Mouse (Mus musculus) embryonic facial prominence, embryonic 10.5 days (tissue): ENCODE results near the gene Pum3. TPM values are rescaled to one million over a fixed set of nuclear protein-coding genes. Genes with fewer than 3 reads are reported as not detected.

ENCODE experiments used
- DNase-seq: peaks from one replicate; pipeline ENCODE4 v3.0.0-alpha.2; 2017; ENCODE audit warnings: low spot score
- H3K27ac ChIP-seq: fragments of 300-500 bp; sonication (generic); replicated peaks from 2 replicates; pipeline ENCODE4 v1.5.1; 2016; ENCODE audit warnings: mild to moderate bottlenecking
- H3K27me3 ChIP-seq: fragments of 300-500 bp; sonication (generic); replicated peaks from 2 replicates; pipeline ENCODE4 v1.6.1; 2016; ENCODE audit warnings: low read depth, mild to moderate bottlenecking; ENCODE audit not compliant: poor library complexity, severe bottlenecking
- H3K36me3 ChIP-seq: fragments of 300-500 bp; sonication (generic); replicated peaks from 2 replicates; pipeline ENCODE4 v1.6.1; 2016; ENCODE audit warnings: mild to moderate bottlenecking, moderate library complexity
- H3K4me1 ChIP-seq: fragments of 300-500 bp; sonication (generic); 2 replicates; pipeline ENCODE4 v1.6.1; 2016
- H3K4me3 ChIP-seq: fragments of 300-500 bp; sonication (generic); 2 replicates; pipeline ENCODE4 v1.5.1; 2016; ENCODE audit warnings: mild to moderate bottlenecking, moderate library complexity
- H3K9me3 ChIP-seq: fragments of 300-500 bp; sonication (generic); 2 replicates; pipeline ENCODE4 v1.6.1; 2016; ENCODE audit warnings: mild to moderate bottlenecking
- WGBS: fragments of 180-500 bp; shearing (Covaris S2); methylation state at CpG from one replicate; pipeline ENCODE4 v1.1.7; 2016; 5-methylcytosine and 5-hydroxymethylcytosine counted together
- polyA plus RNA-seq: library from polyadenylated mRNA; unstranded; fragments of >200 nt; fragmentation: Nextera tagmentation; extraction: Ambion mirVana; gene quantifications from 2 replicates; pipeline ENCODE4 v1.2.1, GENCODE M21; 2016

Pum3 gene
- polyA plus RNA-seq, 1 experiment from 2014 or later: 94.1 TPM

DNA sequence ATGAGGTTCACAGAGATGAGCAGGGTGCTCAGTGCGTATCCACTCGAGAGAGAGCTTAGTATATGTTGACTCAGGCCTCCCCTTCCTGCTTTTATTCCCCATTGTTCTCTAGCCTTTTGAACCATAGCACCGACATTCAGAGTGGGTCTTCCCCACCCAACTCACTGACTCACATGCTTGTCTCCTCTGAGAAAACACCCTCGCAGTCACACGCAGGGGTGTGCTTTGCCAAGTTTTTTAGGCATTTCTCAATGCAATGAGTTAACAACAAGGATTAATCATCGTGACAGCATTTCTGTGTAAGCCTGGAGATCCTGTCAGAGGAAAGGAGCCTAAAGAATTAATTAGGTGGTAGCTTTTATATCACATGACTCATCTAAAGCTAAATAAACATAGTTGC lies 77.9 kb downstream of the Pum3 start:
- Histone ChIP-seq H3K27me3 (no peaks in the 10 kb centered on the region), H3K9me3 (no peaks in the 10 kb centered on the region), H3K4me1 (no peaks in the 10 kb centered on the region), H3K4me3 (no peak overlapping the region), H3K27ac (no peak overlapping the region), H3K36me3 (no peaks in the 10 kb centered on the region)
- WGBS: 84% methylated on average over 6 of the region's 6 CpGs
- DNase-seq: no peak

DNA sequence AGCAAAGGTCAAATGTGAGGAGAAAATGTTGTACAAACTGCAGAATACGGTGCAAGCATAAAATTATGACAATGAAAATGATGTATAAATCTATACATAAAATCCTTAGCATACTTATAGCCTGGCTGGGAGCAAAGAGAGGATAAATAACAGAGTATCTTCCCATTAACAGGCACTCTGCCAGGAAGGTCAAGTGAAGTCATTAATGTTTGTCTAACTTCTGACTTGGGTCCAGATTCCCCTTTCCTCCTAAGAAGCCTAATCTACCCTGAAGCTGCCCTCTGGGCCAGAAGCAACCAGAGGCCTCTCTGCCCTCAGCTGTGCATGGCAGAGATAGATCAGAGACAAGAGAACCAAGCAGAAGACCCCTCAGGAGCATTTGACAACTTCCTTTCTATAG lies 83.1 kb downstream of the Pum3 start:
- no peaks in the 10 kb centered on the region for H3K36me3 ChIP-seq
- H3K27me3 ChIP-seq: no peaks in the 10 kb centered on the region
- H3K27ac ChIP-seq: no peak overlapping the region
- H3K9me3 ChIP-seq: no peaks in the 10 kb centered on the region
- no peaks in the 10 kb centered on the region for H3K4me1 ChIP-seq
- WGBS: 93% methylated on average over 1 of the region's 1 CpGs
- H3K4me3 ChIP-seq: no peak overlapping the region
- DNase-seq: no peak

Other genes starting within 250 kb of the Pum3 start
- gene Vldlr, start 213.3 kb downstream of the Pum3 start, polyA plus RNA-seq: 3.7 and 4.8 TPM in 2 replicates
- 0.14 TPM in 1 of 2 replicates, not detected in the other for gene Kcnv2, start 107.2 kb downstream of the Pum3 start, polyA plus RNA-seq